Mouse (Mus musculus): ENCODE results near the gene Akap6. TPM values are rescaled to one million over a fixed set of nuclear protein-coding genes. Genes with fewer than 3 reads are reported as not detected.

Gene Akap6
- polyA plus RNA-seq, 1 experiment from 2014 or later: 14.4 TPM

GRCm38 (mm10) chr12:53145516-53145915 lies 446.3 kb downstream of the Akap6 start:
- peaks cover 0 to 2% of the 10 kb centered on the region in 2 experiments; a peak in 1 of 4 replicates for H3K4me1 ChIP-seq (ENCODE audit: control insufficient read depth in 2 of 2, insufficient read depth in 2 of 2, low read length in 2 of 2)
- no peak overlapping the region for H3K4me3 ChIP-seq (ENCODE audit: control insufficient read depth in 1 of 2, insufficient read depth in 1 of 2, low read depth in 1 of 2, low read length in 2 of 2)
- no peak overlapping the region for H3K9ac ChIP-seq (ENCODE audit: low read length)
- no peaks in the 10 kb centered on the region for H3K27me3 ChIP-seq (ENCODE audit: control insufficient read depth, insufficient read depth, low read length)
- ATAC-seq (ENCODE audit: insufficient number of reproducible peaks, insufficient read depth, low FRiP score, low read depth): no peak
- 0 out of 2 replicates have a peak, but pooled peaks cover 5% of the 10 kb centered on the region for H3K9me3 ChIP-seq (ENCODE audit: control insufficient read depth, low read length)
- 63% methylated on average over 4 of the region's 4 CpGs for WGBS
- no peak overlapping the region for H3K4me2 ChIP-seq (ENCODE audit: low read length)
- no peak overlapping the region for H3K27ac ChIP-seq (replicated peaks in 1 of 2; ENCODE audit: control insufficient read depth in 1 of 2, insufficient read depth in 1 of 2, low read depth in 2 of 2, low read length in 2 of 2)
- H3K36me3 ChIP-seq (ENCODE audit: control insufficient read depth, insufficient read depth, low read length): peaks cover 53% of the 10 kb centered on the region

GRCm38 (mm10) chr12:53146460-53147050 lies 447.4 kb downstream of the Akap6 start:
- H3K4me2 ChIP-seq (ENCODE audit: low read length): peak overlapping the region; percentile 34
- H3K27ac ChIP-seq (replicated peaks in 1 of 2; ENCODE audit: control insufficient read depth in 1 of 2, insufficient read depth in 1 of 2, low read depth in 2 of 2, low read length in 2 of 2): peak overlapping the region in 1 of 2 experiments; percentile 6; a peak in 1 of 4 replicates
- H3K4me1 ChIP-seq (ENCODE audit: control insufficient read depth in 2 of 2, insufficient read depth in 2 of 2, low read length in 2 of 2): peaks cover 0 to 2% of the 10 kb centered on the region in 2 experiments; a peak in 1 of 4 replicates
- H3K36me3 ChIP-seq (ENCODE audit: control insufficient read depth, insufficient read depth, low read length): peaks cover 45% of the 10 kb centered on the region
- no peaks in the 10 kb centered on the region for H3K27me3 ChIP-seq (ENCODE audit: control insufficient read depth, insufficient read depth, low read length)
- H3K9me3 ChIP-seq (ENCODE audit: control insufficient read depth, low read length): 0 out of 2 replicates have a peak, but pooled peaks cover 5% of the 10 kb centered on the region
- ATAC-seq (ENCODE audit: insufficient number of reproducible peaks, insufficient read depth, low FRiP score, low read depth): no peak
- H3K4me3 ChIP-seq (ENCODE audit: control insufficient read depth in 1 of 2, insufficient read depth in 1 of 2, low read depth in 1 of 2, low read length in 2 of 2): no peak overlapping the region
- H3K9ac ChIP-seq (ENCODE audit: low read length): no peak overlapping the region
- WGBS: 47% methylated on average over 11 of the region's 11 CpGs

GRCm38 (mm10) chr12:53147696-53148095 lies 448.5 kb downstream of the Akap6 start:
- no peak overlapping the region for H3K4me3 ChIP-seq (ENCODE audit: control insufficient read depth in 1 of 2, insufficient read depth in 1 of 2, low read depth in 1 of 2, low read length in 2 of 2)
- no peaks in the 10 kb centered on the region for H3K27me3 ChIP-seq (ENCODE audit: control insufficient read depth, insufficient read depth, low read length)
- H3K9me3 ChIP-seq (ENCODE audit: control insufficient read depth, low read length): 0 out of 2 replicates have a peak, but pooled peaks cover 5% of the 10 kb centered on the region
- no peak for ATAC-seq (ENCODE audit: insufficient number of reproducible peaks, insufficient read depth, low FRiP score, low read depth)
- H3K4me2 ChIP-seq (ENCODE audit: low read length): no peak overlapping the region
- H3K4me1 ChIP-seq (ENCODE audit: control insufficient read depth in 2 of 2, insufficient read depth in 2 of 2, low read length in 2 of 2): peaks cover 0 to 2% of the 10 kb centered on the region in 2 experiments; a peak in 1 of 4 replicates
- 37% methylated on average over 11 of the region's 11 CpGs for WGBS
- no peak overlapping the region for H3K27ac ChIP-seq (replicated peaks in 1 of 2; ENCODE audit: control insufficient read depth in 1 of 2, insufficient read depth in 1 of 2, low read depth in 2 of 2, low read length in 2 of 2)
- H3K36me3 ChIP-seq (ENCODE audit: control insufficient read depth, insufficient read depth, low read length): peaks cover 36% of the 10 kb centered on the region
- H3K9ac ChIP-seq (ENCODE audit: low read length): no peak overlapping the region

- Histone ChIP-seq H3K27ac (replicated peaks in 1 of 2; ENCODE audit: control insufficient read depth in 1 of 2, insufficient read depth in 1 of 2, low read depth in 2 of 2, low read length in 2 of 2) (no peak overlapping the region), H3K9me3 (ENCODE audit: control insufficient read depth, low read length) (no peaks in the 10 kb centered on the region), H3K4me1 (ENCODE audit: control insufficient read depth in 2 of 2, insufficient read depth in 2 of 2, low read length in 2 of 2) (no peaks in the 10 kb centered on the region), H3K4me3 (ENCODE audit: control insufficient read depth in 1 of 2, insufficient read depth in 1 of 2, low read depth in 1 of 2, low read length in 2 of 2) (no peak overlapping the region), H3K4me2 (ENCODE audit: low read length) (no peak overlapping the region), H3K9ac (ENCODE audit: low read length) (no peak overlapping the region), H3K36me3 (ENCODE audit: control insufficient read depth, insufficient read depth, low read length) (no peaks in the 10 kb centered on the region), H3K27me3 (ENCODE audit: control insufficient read depth, insufficient read depth, low read length) (no peaks in the 10 kb centered on the region)
- WGBS: 78% methylated on average over 8 of the region's 8 CpGs
- no peak for ATAC-seq (ENCODE audit: insufficient number of reproducible peaks, insufficient read depth, low FRiP score, low read depth)
These were observed 469.2 kb downstream of the Akap6 start for GRCm38 (mm10) chr12:53168189-53169003.

- Histone ChIP-seq H3K4me2 (ENCODE audit: low read length) (no peak overlapping the region), H3K4me1 (ENCODE audit: control insufficient read depth in 2 of 2, insufficient read depth in 2 of 2, low read length in 2 of 2) (no peaks in the 10 kb centered on the region), H3K36me3 (ENCODE audit: control insufficient read depth, insufficient read depth, low read length) (no peaks in the 10 kb centered on the region), H3K9me3 (ENCODE audit: control insufficient read depth, low read length) (no peaks in the 10 kb centered on the region), H3K27me3 (ENCODE audit: control insufficient read depth, insufficient read depth, low read length) (no peaks in the 10 kb centered on the region), H3K4me3 (ENCODE audit: control insufficient read depth in 1 of 2, insufficient read depth in 1 of 2, low read depth in 1 of 2, low read length in 2 of 2) (no peak overlapping the region), H3K9ac (ENCODE audit: low read length) (no peak overlapping the region), H3K27ac (replicated peaks in 1 of 2; ENCODE audit: control insufficient read depth in 1 of 2, insufficient read depth in 1 of 2, low read depth in 2 of 2, low read length in 2 of 2) (no peak overlapping the region)
- ATAC-seq (ENCODE audit: insufficient number of reproducible peaks, insufficient read depth, low FRiP score, low read depth): no peak
- 83% methylated on average over 7 of the region's 7 CpGs for WGBS
These were observed 492.3 kb downstream of the Akap6 start for GRCm38 (mm10) chr12:53191435-53191834.

GRCm38 (mm10) chr12:53193664-53194063 lies 494.5 kb downstream of the Akap6 start:
- Histone ChIP-seq H3K9me3 (ENCODE audit: control insufficient read depth, low read length) (no peaks in the 10 kb centered on the region), H3K27me3 (ENCODE audit: control insufficient read depth, insufficient read depth, low read length) (no peaks in the 10 kb centered on the region), H3K36me3 (ENCODE audit: control insufficient read depth, insufficient read depth, low read length) (no peaks in the 10 kb centered on the region), H3K27ac (replicated peaks in 1 of 2; ENCODE audit: control insufficient read depth in 1 of 2, insufficient read depth in 1 of 2, low read depth in 2 of 2, low read length in 2 of 2) (no peak overlapping the region), H3K4me2 (ENCODE audit: low read length) (no peak overlapping the region), H3K4me1 (ENCODE audit: control insufficient read depth in 2 of 2, insufficient read depth in 2 of 2, low read length in 2 of 2) (no peaks in the 10 kb centered on the region), H3K4me3 (ENCODE audit: control insufficient read depth in 1 of 2, insufficient read depth in 1 of 2, low read depth in 1 of 2, low read length in 2 of 2) (no peak overlapping the region), H3K9ac (ENCODE audit: low read length) (no peak overlapping the region)
- 77% methylated on average over 5 of the region's 5 CpGs for WGBS
- no peak for ATAC-seq (ENCODE audit: insufficient number of reproducible peaks, insufficient read depth, low FRiP score, low read depth)
